Mouse (Mus musculus) naive thymus-derived CD4-positive, alpha-beta T cell, adult 2 months (primary cell): ENCODE measurements at regions not wholly inside any gene's neighbourhood (a gene's known extent, or its start where the extent isn't known, plus 50 kb on each side); places are given as distances from the start of the nearest gene placed in this dataset.

Experiments used
- DNase-seq: peaks from one replicate; pipeline ENCODE4 v3.0.0-alpha.2; 2011; ENCODE audit warnings: low read depth

DNA sequence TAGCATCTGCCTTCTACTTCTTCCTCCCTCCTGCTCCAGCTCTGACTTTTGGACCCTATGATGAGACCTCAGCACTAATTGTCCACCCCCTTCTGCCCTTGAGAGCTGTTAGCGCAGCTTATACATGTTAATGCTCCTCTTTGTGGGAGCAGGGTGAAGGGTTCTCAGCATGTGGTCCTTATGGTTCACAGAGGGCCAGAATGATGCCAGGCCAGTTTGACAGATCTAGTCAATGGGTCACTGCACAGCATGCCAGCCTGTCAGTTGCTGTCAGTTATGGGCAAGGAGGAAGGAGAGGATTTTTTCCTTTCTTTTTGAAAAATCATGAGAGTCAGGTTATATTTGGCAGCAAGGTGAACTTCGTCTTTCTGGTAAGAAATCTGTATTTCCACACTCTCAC lies 68.4 kb downstream of the 4931417E11Rik start:
- DNase-seq: no peak

DNA sequence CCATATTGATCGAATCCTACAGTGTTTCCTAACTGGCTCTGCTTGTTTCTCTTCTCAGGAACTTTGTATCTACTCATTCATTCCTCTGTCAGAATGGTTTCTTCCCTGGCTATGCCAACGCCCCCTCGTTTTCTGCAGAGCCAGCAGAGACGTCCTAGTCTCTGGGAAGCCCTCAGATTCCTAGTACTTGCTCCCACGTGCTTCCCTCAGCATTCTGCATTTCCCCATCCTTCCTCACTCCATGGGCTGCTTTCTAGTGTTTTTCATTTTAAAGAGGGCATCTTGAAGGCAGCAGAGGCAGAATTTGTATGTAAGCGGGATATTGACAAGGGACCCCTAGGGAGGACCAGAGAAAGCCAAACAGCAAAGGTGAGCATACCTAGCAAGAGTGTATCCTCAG lies 80.2 kb downstream of the 4931417E11Rik start:
- no peak for DNase-seq

DNA sequence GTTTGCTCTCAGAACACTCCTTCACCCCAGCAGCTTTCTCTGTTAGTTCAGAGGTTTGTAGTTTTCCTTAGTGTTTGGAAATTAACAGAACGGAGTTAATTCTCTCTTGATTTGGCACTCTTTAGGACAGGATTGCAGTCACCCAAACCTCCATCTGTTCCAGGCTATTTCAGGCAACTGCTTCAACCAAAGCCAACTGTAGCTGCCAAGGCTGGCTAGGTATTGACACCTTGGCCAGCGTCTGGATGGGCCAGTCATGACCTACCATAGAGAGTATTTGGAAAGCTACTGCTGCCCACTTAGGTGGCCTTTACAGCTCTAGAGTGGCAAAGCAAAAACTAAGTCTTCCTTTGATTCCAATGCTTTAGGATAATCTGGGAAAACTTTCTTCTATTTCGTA lies 83.2 kb downstream of the 4931417E11Rik start:
- no peak for DNase-seq

DNA sequence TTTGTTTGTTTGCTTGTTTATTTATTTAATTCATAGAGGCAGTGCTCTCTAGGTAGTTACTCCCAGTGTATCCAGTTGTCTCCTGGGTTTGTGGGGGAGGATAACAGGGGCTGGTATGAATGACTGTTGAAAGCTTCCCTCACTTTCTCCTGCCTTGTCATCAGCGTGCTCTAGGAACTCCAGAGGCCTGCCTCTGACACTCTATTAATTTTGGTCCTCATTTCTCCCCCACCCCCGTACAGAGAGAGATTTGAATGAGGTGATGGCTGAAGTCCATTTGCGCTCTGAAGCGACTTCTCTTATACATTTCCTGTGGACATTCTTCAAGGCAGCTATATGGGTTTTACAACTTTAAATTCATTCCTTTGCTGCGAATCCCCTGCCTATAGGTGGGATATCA lies 89.6 kb downstream of the 4931417E11Rik start:
- DNase-seq: no peak

DNA sequence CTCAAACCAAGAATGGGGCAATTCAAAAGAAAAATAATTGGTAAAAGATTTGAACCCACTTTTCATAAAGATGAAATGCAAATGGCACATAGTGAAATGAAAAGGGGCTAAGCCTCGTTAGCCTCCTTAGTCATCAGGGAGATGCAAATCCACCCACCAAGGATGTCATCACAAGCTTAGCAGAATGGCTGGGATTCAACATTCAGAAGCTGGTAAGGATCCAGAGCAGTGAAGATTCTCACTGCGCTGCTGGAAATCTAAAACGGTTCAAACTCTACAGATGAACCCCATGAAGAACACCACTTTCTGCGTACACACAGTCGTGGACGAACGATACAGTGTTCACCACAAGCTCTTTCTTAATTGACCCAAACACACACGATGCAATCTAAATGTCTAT lies 91.6 kb downstream of the 4931417E11Rik start:
- DNase-seq: no peak

DNA sequence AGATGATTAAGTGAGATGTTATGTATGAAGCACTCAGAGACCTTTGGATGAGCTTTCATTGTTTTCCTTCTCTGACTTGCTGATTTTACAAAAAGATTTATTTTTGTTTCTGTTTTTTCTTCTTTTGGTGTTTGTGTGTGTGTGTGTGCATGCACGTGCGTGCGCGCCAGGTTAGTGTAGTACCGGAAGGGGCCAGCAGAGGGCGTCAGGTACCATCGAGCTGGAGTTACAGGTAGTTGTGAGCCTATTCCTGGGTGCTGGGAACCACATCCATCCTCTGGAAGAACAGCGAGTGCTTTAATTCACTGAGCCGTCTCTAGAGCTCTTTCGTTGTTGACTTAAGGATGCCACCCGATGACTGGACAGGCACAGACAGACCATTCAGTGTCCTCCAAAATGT lies 93.2 kb downstream of the 4931417E11Rik start:
- no peak for DNase-seq

DNA sequence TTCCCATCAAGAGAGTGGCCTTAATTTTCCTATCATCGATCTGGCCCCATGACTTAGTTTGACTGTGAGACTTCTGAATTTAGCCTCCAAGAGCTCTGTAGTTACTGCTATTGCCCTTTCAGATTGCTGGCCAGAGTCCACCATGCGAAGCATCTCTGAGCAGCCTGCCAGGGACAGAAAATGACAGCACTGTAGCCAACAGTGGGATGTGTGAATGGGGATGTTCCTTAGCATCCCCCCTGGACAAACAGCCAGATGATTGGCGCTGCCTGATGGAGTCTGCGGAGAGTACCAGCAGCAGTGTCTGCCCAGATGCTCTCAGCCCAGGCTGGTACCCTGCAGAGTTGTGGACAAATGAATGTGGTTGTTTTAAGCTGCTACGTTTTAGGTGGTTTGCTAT lies 96.6 kb downstream of the 4931417E11Rik start:
- no peak for DNase-seq

DNA sequence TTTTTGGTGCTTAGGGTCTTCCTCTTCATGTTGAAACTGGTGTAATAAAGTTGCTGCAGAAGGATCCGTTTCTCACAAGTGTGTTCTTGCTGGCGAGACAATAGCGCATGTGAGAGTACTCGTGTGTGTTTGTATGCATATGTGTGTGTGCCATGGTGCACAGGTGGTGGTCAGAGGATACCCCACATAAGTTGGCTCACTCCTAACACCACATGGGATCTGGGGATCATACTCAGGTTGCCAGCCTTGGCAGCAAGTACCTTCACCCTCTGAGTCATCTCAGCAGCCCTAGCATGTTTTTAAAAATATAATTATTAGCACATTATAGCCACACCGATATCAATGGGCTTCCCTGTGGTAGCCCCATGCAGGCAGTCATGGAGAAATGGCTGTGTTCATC lies 97.6 kb downstream of the 4931417E11Rik start:
- DNase-seq: no peak

DNA sequence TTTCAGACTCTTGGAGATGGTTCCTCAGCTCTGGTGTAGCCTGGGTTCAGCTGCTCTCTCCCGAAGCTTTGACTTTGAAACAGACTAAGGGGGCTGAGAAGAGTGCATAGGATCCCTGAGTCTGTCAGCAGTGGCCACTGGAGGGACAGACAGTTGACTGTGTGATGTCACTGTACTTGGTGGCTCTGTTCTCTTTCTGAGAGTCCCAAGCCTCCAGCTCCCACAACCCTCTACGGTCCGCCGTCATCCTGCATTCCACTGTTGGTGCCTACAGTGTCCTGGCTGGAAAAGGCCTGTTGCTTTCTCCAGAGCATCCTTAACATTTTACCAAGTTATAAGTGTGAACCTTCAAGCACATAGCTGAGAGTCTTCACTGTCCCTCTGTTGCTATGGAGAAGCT lies 98.6 kb downstream of the 4931417E11Rik start:
- no peak for DNase-seq

DNA sequence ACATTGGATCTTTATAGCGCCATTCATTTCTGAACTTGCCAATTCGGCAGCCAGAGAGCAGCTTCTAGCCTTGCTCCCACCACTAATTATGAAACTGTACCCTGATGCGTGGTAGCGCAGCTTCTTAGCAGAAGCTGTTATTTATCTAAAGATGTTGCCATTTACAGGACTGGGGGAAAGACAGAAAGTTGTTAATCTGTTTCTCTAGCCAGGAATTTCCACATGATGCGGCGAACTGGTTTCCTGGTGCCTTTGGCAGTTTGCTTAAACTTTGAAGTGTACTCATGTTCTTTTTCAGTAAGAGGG lies 100.7 kb downstream of the 4931417E11Rik start:
- no peak for DNase-seq

DNA sequence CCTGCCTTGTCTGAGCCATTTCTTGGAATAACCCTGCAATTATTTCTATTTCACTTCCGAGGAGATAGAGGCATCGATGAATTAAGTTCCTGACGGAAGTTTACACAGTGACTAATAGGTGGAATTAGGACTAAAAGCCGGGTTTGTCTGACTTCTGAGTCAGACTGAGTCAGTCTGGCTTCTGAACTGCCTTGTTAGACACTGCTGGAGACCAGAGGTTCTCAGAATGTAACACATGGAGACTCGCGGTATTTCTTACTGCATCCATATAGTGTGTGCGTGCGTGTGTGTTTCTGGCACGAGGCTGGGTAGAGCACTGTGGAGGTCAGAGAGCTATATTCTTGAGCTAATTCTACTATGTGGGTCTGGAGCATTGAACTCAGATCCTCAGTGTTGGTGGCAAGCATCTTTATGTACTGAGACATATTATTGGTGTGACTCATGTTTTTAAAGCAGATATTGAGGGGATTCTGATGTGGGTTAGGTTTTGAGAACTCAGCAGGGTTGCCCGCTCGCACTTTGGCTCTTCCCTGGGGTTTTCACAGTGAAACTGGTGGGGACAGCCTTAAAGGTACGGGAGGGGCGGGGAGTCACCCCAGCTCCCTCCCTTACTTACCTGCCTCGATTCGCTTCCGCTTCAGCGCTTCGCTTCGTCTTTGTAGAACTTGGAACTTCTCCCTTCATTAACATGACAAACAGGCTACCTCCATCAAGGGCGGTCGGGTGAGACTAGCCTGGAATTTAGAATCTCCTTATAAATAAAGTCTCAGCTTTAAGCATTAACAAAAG lies 101.2 kb downstream of the 4931417E11Rik start:
- no peak for DNase-seq

DNA sequence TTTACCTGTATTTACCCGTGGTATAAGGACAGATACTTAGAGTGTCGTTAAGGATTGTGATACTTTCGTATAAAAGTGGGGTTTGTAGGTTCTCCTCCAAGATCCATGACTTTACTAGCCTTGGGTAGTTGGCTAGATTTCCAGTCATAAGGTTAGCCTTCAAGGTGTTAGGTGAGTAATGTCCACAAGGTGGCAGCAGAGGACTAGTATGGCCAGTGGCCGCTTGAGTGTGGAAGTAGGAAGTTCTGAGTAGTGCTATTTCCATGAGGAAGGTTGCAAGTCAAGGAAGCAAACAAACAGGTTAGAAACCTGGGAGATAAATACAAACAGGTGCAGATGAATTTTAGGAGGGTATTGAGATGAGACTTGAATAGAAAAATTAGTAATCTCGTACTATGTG lies 101.9 kb downstream of the 4931417E11Rik start:
- DNase-seq: peak; percentile 61

DNA sequence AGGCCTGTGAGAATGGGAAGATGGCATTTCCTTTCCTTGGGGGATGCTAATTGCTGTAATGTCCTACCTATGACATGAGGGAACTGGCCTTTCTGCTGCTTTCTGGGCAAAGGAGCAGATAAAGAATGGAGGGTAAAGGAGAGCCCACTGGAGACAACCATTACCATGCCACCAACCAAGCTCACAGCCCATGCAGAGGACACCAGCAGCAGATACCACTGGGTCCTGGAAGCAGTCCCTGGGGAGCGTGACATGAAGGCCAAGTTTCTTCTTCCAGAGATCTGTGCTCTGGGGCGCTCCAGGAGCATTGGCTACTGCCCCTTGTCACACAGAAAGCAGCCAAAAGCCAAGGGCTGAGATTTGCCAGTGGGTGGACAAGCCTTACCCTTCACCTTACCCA lies 102.8 kb downstream of the 4931417E11Rik start:
- no peak for DNase-seq

DNA sequence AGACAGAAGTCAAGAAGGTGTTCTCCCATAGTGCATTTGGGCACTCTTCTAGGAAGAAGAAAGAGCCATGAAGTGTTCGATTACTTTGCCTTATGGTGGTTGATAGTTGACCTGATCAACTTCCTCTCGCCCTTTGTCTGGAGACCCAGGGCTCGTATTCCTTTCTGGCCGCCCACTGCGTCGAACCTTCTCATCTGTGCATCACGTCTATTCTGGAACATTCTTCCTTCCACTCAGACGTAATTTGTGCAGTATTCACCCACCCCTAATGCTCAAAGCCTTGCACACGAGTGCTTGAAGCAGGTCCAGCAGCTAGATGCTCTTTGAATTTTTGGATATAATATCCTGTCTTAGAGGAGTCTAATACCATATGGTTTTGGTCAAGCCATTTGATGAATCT lies 104.2 kb downstream of the 4931417E11Rik start:
- no peak for DNase-seq

DNA sequence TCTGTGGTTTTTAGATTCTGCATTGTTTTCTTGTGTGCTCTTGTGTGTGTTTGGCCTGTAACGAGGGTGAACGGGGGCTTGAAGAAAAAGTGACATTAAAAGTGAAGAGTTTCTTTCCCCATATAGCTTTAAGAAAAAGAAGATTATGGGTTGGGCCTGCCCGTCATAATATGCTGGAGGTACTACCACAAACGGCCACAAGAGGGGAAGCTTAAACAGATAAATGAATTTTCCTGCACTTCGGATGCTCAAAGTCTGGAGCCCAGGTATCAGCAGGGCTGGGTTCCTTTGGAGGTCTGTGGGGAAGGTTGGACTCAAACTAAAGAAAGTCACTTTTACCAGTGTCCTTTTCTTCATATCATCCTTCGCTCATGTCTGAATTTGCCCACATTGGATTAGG lies 86.8 kb downstream of the Suclg1 start:
- no peak for DNase-seq

DNA sequence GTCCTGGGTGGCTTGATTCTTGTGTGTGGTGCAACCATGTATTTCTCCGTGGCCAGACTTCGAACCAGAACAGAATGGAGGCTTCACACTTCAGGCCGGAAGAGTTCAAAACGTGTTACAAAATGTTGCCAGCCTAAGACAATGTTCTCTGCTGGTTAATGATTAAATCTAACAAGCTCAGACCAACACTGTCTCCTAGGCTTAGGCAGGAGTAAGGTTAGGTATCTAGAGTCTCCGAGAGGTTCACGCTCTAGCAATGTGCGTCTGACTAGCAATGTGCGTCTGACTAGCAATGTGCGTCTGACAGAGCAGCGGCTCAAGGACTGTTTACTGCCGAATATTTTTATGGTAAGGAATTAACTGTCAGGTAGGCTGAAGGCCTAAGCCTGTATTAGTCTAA lies 81.5 kb downstream of the Suclg1 start:
- DNase-seq: no peak
